Mouse (Mus musculus) testis, adult 2 months (tissue): Measurements from ENCODE around the gene Atp2b2.

Experiments
- CTCF ChIP-seq: fragments of 200-500 bp; IDR thresholded peaks from 2 replicates; pipeline ENCODE4 v1.5.1; 2012; ENCODE audit warnings: low read depth, mild to moderate bottlenecking, inconsistent platforms, low read length, moderate library complexity; ENCODE audit not compliant: control insufficient read depth, insufficient read depth, insufficient replicate concordance
- POLR2A ChIP-seq: fragments of 200-500 bp; IDR thresholded peaks from 2 replicates; pipeline ENCODE4 v1.6.1; 2012; ENCODE audit warnings: low read depth, mild to moderate bottlenecking, inconsistent platforms, low read length, moderate library complexity; ENCODE audit not compliant: control insufficient read depth

- no peak for TF ChIP-seq POLR2A
- TF ChIP-seq CTCF: no peak
These were observed 155.5 kb downstream of the Atp2b2 start for GRCm38 (mm10) chr6:113886886-113887285.
